Mouse (Mus musculus): ENCODE results near the gene Tcp11l1.

DNA sequence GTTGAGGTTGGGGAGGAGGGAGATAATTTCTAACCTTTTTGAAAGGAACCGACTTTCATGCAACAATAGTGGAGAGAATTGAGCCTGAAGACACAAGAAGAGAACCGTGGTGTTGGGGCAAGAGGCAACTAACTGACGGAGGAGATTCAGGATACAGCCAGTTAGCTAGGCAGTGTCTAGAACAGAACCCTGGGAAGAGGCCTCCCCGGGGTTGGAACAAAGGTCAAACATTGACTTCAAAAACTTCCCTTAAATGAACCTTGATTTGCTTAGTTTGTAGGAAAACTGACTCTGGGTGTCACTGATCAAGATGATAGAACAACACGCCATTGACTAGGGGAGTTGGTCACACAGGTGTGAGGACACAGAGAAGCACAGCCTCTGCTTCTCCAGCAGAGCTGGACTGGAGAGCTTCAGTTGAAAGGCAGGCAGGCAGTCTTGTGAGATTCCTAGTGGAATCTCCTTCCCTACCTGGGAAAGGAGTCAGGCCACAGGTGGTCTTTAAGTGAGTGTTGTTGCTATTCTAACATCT is 36.7 kb upstream of the Tcp11l1 start:
- no peak for TF ChIP-seq POLR2A (IDR thresholded peaks at IDR 0.05; ENCODE audit: extremely low read depth, insufficient read depth, low read length)
- no peak for TF ChIP-seq CTCF (IDR thresholded peaks at IDR 0.05; ENCODE audit: extremely low read depth, insufficient read depth, low read length)

All from cortical plate, adult 2 months (tissue).